Mouse (Mus musculus): ENCODE data around the gene Rnf41.

Rnf41 gene

GRCm38 (mm10) chr10:128409692-128410559 lies 1.5 kb upstream of the Rnf41 start:
- H3K4me1 ChIP-seq (replicated peaks; ENCODE audit: low read depth, low read length): peaks cover 59% of the 10 kb centered on the region
- no peaks in the 10 kb centered on the region for H3K9me3 ChIP-seq (ENCODE audit: low read length)
- H3K27me3 ChIP-seq (ENCODE audit: insufficient read depth, low read length): no peaks in the 10 kb centered on the region
- peak overlapping the region; percentile 95 for H3K4me3 ChIP-seq (replicated peaks; ENCODE audit: low read length)
- peaks cover 51% of the 10 kb centered on the region for H3K36me3 ChIP-seq (ENCODE audit: insufficient read depth, low read length)
- TF ChIP-seq CTCF (conservative IDR thresholded peaks at IDR 0.05; ENCODE audit: low read length) (peak; percentile 76), POU5F1 (IDR thresholded peaks at IDR 0.05; ENCODE audit: borderline replicate concordance, low read length) (no peak), NANOG (IDR thresholded peaks at IDR 0.05; ENCODE audit: borderline replicate concordance, low read length) (no peak)

- TF ChIP-seq CTCF (conservative IDR thresholded peaks at IDR 0.05; ENCODE audit: low read length) (no peak), POU5F1 (IDR thresholded peaks at IDR 0.05; ENCODE audit: borderline replicate concordance, low read length) (no peak), NANOG (IDR thresholded peaks at IDR 0.05; ENCODE audit: borderline replicate concordance, low read length) (no peak)
- H3K4me3 ChIP-seq (replicated peaks; ENCODE audit: low read length): peak overlapping the region; percentile 95
- peaks cover 61% of the 10 kb centered on the region for H3K4me1 ChIP-seq (replicated peaks; ENCODE audit: low read depth, low read length)
- no peaks in the 10 kb centered on the region for H3K9me3 ChIP-seq (ENCODE audit: low read length)
- H3K27me3 ChIP-seq (ENCODE audit: insufficient read depth, low read length): no peaks in the 10 kb centered on the region
- peaks cover 53% of the 10 kb centered on the region for H3K36me3 ChIP-seq (ENCODE audit: insufficient read depth, low read length)
Measured at GRCm38 (mm10) chr10:128410560-128410845, 954 bp upstream of the Rnf41 start.

- peaks cover 65% of the 10 kb centered on the region for H3K4me1 ChIP-seq (replicated peaks; ENCODE audit: low read depth, low read length)
- no peaks in the 10 kb centered on the region for H3K9me3 ChIP-seq (ENCODE audit: low read length)
Measured at GRCm38 (mm10) chr10:128412055-128412381, 561 bp downstream of the Rnf41 start.

GRCm38 (mm10) chr10:128412558-128412957 lies 1.1 kb downstream of the Rnf41 start:
- peaks cover 52% of the 10 kb centered on the region for H3K36me3 ChIP-seq (ENCODE audit: insufficient read depth, low read length)
- TF ChIP-seq NANOG (IDR thresholded peaks at IDR 0.05; ENCODE audit: borderline replicate concordance, low read length): no peak
- TF ChIP-seq POU5F1 (IDR thresholded peaks at IDR 0.05; ENCODE audit: borderline replicate concordance, low read length): no peak
- no peak for TF ChIP-seq CTCF (conservative IDR thresholded peaks at IDR 0.05; ENCODE audit: low read length)
- peak overlapping the region; percentile 95 for H3K4me3 ChIP-seq (replicated peaks; ENCODE audit: low read length)
- H3K27me3 ChIP-seq (ENCODE audit: insufficient read depth, low read length): no peaks in the 10 kb centered on the region
- no peaks in the 10 kb centered on the region for H3K9me3 ChIP-seq (ENCODE audit: low read length)
- H3K4me1 ChIP-seq (replicated peaks; ENCODE audit: low read depth, low read length): peaks cover 67% of the 10 kb centered on the region

More at GRCm38 (mm10) chr10:128412055-128412381, 561 bp downstream of the Rnf41 start:
- peaks cover 53% of the 10 kb centered on the region for H3K36me3 ChIP-seq (ENCODE audit: insufficient read depth, low read length)
- TF ChIP-seq CTCF (conservative IDR thresholded peaks at IDR 0.05; ENCODE audit: low read length): no peak
- no peak for TF ChIP-seq NANOG (IDR thresholded peaks at IDR 0.05; ENCODE audit: borderline replicate concordance, low read length)
- no peak for TF ChIP-seq POU5F1 (IDR thresholded peaks at IDR 0.05; ENCODE audit: borderline replicate concordance, low read length)
- no peaks in the 10 kb centered on the region for H3K27me3 ChIP-seq (ENCODE audit: insufficient read depth, low read length)
- H3K4me3 ChIP-seq (replicated peaks; ENCODE audit: low read length): peak overlapping the region; percentile 95

- Histone ChIP-seq H3K9me3 (ENCODE audit: low read length) (no peaks in the 10 kb centered on the region), H3K36me3 (ENCODE audit: insufficient read depth, low read length) (peaks cover 53% of the 10 kb centered on the region), H3K27me3 (ENCODE audit: insufficient read depth, low read length) (no peaks in the 10 kb centered on the region), H3K4me3 (replicated peaks; ENCODE audit: low read length) (peak overlapping the region; percentile 95), H3K4me1 (replicated peaks; ENCODE audit: low read depth, low read length) (peaks cover 65% of the 10 kb centered on the region)
- no peak for TF ChIP-seq CTCF (conservative IDR thresholded peaks at IDR 0.05; ENCODE audit: low read length)
- TF ChIP-seq POU5F1 (IDR thresholded peaks at IDR 0.05; ENCODE audit: borderline replicate concordance, low read length): no peak
- TF ChIP-seq NANOG (IDR thresholded peaks at IDR 0.05; ENCODE audit: borderline replicate concordance, low read length): no peak
Measured at GRCm38 (mm10) chr10:128413076-128413475, 1.6 kb downstream of the Rnf41 start.

GRCm38 (mm10) chr10:128414848-128415247 lies 3.4 kb downstream of the Rnf41 start:
- H3K4me3 ChIP-seq (replicated peaks; ENCODE audit: low read length): no peak overlapping the region
- no peaks in the 10 kb centered on the region for H3K27me3 ChIP-seq (ENCODE audit: insufficient read depth, low read length)
- H3K36me3 ChIP-seq (ENCODE audit: insufficient read depth, low read length): peaks cover 59% of the 10 kb centered on the region
- H3K9me3 ChIP-seq (ENCODE audit: low read length): no peaks in the 10 kb centered on the region
- TF ChIP-seq POU5F1 (IDR thresholded peaks at IDR 0.05; ENCODE audit: borderline replicate concordance, low read length) (no peak), CTCF (conservative IDR thresholded peaks at IDR 0.05; ENCODE audit: low read length) (no peak), NANOG (IDR thresholded peaks at IDR 0.05; ENCODE audit: borderline replicate concordance, low read length) (no peak)
- H3K4me1 ChIP-seq (replicated peaks; ENCODE audit: low read depth, low read length): peaks cover 58% of the 10 kb centered on the region

GRCm38 (mm10) chr10:128422426-128422825 lies 11.0 kb downstream of the Rnf41 start:
- H3K36me3 ChIP-seq (ENCODE audit: insufficient read depth, low read length): peaks cover 78% of the 10 kb centered on the region
- H3K27me3 ChIP-seq (ENCODE audit: insufficient read depth, low read length): no peaks in the 10 kb centered on the region
- no peaks in the 10 kb centered on the region for H3K9me3 ChIP-seq (ENCODE audit: low read length)
- H3K4me3 ChIP-seq (replicated peaks; ENCODE audit: low read length): no peak overlapping the region
- peaks cover 52% of the 10 kb centered on the region for H3K4me1 ChIP-seq (replicated peaks; ENCODE audit: low read depth, low read length)
- TF ChIP-seq CTCF (conservative IDR thresholded peaks at IDR 0.05; ENCODE audit: low read length) (no peak), NANOG (IDR thresholded peaks at IDR 0.05; ENCODE audit: borderline replicate concordance, low read length) (no peak), POU5F1 (IDR thresholded peaks at IDR 0.05; ENCODE audit: borderline replicate concordance, low read length) (no peak)

- no peaks in the 10 kb centered on the region for H3K27me3 ChIP-seq (ENCODE audit: insufficient read depth, low read length)
- H3K9me3 ChIP-seq (ENCODE audit: low read length): no peaks in the 10 kb centered on the region
- H3K36me3 ChIP-seq (ENCODE audit: insufficient read depth, low read length): peaks cover 80% of the 10 kb centered on the region
- H3K4me3 ChIP-seq (replicated peaks; ENCODE audit: low read length): no peak overlapping the region
- TF ChIP-seq CTCF (conservative IDR thresholded peaks at IDR 0.05; ENCODE audit: low read length) (no peak), POU5F1 (IDR thresholded peaks at IDR 0.05; ENCODE audit: borderline replicate concordance, low read length) (no peak), NANOG (IDR thresholded peaks at IDR 0.05; ENCODE audit: borderline replicate concordance, low read length) (no peak)
- H3K4me1 ChIP-seq (replicated peaks; ENCODE audit: low read depth, low read length): peaks cover 50% of the 10 kb centered on the region
Measured at GRCm38 (mm10) chr10:128424604-128425003, 13.1 kb downstream of the Rnf41 start.

Measured in E14TG2a.4 (cell line).